Mouse (Mus musculus) olfactory bulb, adult 2 months (tissue): ENCODE measurements at regions not wholly inside any gene's neighbourhood (a gene's known extent, or its start where the extent isn't known, plus 50 kb on each side); places are given as distances from the start of the nearest gene placed in this dataset.

Source experiments
- H3K27ac ChIP-seq: fragments of 200-500 bp; 2 replicates; pipeline ENCODE4 v1.5.1; 2012; ENCODE audit warnings: low read depth, low read length; ENCODE audit not compliant: insufficient read depth
- H3K4me1 ChIP-seq: fragments of 200-500 bp; 2 replicates; pipeline ENCODE4 v1.6.1; 2012; ENCODE audit warnings: low read length; ENCODE audit not compliant: control insufficient read depth, insufficient read depth
- H3K4me3 ChIP-seq: fragments of 200-500 bp; 2 replicates; pipeline ENCODE4 v1.5.1; 2012; ENCODE audit warnings: mild to moderate bottlenecking, low read depth, low read length, moderate library complexity; ENCODE audit not compliant: insufficient read depth
- CTCF ChIP-seq: fragments of 200-500 bp; IDR thresholded peaks from 2 replicates; pipeline ENCODE4 v1.5.1; 2012; ENCODE audit warnings: low read depth, mild to moderate bottlenecking, low read length, moderate library complexity; ENCODE audit not compliant: insufficient read depth
- POLR2A ChIP-seq: fragments of 200-500 bp; IDR thresholded peaks from 2 replicates; pipeline ENCODE4 v1.6.1; 2012; ENCODE audit warnings: mild to moderate bottlenecking, low read depth, low read length, moderate library complexity; ENCODE audit not compliant: insufficient read depth
- WGBS: fragments of 180-500 bp; shearing (Covaris S2); methylation state at CpG from one replicate; pipeline ENCODE4 v1.1.7; 2018; 5-methylcytosine and 5-hydroxymethylcytosine counted together

DNA sequence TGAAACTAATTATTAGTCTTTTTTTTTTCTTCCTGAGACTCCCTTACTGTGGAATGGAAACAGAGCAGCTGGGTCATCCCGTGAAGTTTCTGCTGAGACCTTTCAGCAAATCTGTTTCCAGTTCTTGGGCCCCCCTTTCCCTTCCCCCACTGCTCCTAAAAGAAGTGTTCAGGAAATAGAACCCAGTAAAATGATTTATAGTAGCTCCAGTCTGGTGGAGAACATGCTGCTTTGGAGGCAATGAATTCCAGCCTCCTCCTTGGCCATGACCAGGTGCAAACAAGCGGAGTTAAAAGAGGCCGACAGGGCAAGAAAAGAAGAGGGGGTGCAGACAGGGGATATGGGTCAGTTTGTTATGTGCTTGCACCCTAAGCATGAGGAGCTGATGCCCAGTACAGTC lies 56.6 kb upstream of the Ofcc1 start:
- 84% methylated on average over 3 of the region's 3 CpGs for WGBS
- H3K4me1 ChIP-seq, result no peaks in the 10 kb centered on the region
- TF ChIP-seq CTCF (no peak), POLR2A (no peak)
- no peak overlapping the region for H3K4me3 ChIP-seq
- H3K27ac ChIP-seq, result no peak overlapping the region

GRCm38 (mm10) chr13:40413074-40413473 lies 51.8 kb upstream of the Ofcc1 start:
- Histone ChIP-seq H3K4me1 (no peaks in the 10 kb centered on the region), H3K4me3 (no peak overlapping the region), H3K27ac (no peak overlapping the region)
- 93% methylated on average over 11 of the region's 11 CpGs for WGBS
- TF ChIP-seq POLR2A (no peak), CTCF (no peak)
